Mouse (Mus musculus) layer of hippocampus, postnatal 25 days (tissue): ENCODE measurements around the gene Arl6ip4. TPM values are rescaled to one million over a fixed set of nuclear protein-coding genes. Genes with fewer than 3 reads are reported as not detected.

Source experiments
- DNase-seq, 2 experiments: peaks; one replicate each; pipeline ENCODE4 v3.0.0; 2022; ENCODE audit warnings: mixed read lengths in 2 of 2, low spot score in 1 of 2; ENCODE audit errors: extremely low spot score in 1 of 2
- total RNA-seq, 2 experiments: library from RNA; stranded (reverse); gene quantifications; 2 replicates each; pipeline ENCODE4 v1.2.3; 2021

Gene Arl6ip4
- total RNA-seq, 2 experiments from 2014 or later = 44.9 to 45.8 TPM

- DNase-seq = no peak
Measured at GRCm38 (mm10) chr5:124149028-124149427, 33.1 kb downstream of the Arl6ip4 start.

GRCm38 (mm10) chr5:124150895-124151294, 35.0 kb downstream of the Arl6ip4 start:
- no peak for DNase-seq

DNA sequence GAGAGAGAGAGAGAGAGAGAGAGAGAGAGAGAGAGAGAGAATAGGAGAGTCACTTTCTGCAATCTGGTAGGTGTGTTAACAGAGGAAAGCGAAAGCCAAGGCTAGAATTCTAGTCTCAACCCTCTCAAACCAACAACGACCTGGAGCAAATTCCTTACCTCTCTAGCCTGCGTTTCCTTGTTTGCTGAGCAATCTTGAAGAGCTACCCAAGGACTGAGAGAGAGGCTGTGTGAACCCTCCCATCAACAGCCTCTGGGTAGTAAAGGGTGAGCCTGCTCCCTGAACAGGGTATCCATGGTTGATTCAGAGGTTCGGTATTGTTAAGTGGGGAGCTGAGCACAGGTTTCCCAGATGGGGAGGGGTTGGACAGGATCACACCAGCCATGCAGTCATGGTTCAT, 36.8 kb downstream of the Arl6ip4 start:
- DNase-seq = no peak

DNA sequence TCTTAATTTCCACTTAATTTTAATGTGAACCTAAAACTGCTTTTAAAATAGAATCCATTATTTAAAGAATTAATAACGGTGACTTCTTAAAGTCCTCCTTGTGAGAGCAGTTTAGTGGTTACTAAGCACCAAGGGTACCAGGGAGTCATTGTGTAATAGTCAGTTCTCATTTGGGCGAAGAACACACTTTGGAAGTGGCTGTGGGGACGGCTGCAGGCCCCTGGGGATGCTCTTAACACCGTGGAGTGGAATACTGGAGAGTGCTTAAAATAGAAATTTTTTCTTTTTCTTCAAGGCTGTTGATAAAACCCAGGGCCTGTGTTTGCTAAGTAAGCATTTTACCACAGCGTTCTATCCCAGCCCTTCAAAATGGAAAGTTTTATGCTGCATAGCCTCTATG, 40.1 kb downstream of the Arl6ip4 start:
- DNase-seq = no peak

GRCm38 (mm10) chr5:124158305-124158704, 42.4 kb downstream of the Arl6ip4 start:
- DNase-seq = no peak

DNA sequence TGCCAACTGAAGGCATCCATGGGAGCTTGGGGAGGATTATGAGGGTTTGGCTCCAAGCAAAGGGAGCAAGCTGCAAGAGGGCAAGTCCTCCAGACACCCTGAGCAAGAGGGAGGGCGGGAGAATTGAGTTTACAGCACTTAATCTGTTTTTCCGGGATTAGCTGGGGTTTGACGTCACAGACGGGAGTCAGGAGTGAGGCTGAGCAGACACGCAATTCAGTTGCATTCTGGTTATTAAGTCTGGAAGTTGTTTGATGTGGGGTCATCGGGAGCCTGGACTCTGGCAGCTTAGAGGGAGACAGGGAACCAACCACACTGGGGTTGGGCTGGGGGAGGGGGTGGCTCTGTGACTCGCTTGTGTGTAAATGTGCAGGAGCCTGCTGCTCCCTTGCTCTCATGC, 43.6 kb downstream of the Arl6ip4 start:
- no peak for DNase-seq

GRCm38 (mm10) chr5:124161831-124162230, 45.9 kb downstream of the Arl6ip4 start:
- no peak for DNase-seq

DNA sequence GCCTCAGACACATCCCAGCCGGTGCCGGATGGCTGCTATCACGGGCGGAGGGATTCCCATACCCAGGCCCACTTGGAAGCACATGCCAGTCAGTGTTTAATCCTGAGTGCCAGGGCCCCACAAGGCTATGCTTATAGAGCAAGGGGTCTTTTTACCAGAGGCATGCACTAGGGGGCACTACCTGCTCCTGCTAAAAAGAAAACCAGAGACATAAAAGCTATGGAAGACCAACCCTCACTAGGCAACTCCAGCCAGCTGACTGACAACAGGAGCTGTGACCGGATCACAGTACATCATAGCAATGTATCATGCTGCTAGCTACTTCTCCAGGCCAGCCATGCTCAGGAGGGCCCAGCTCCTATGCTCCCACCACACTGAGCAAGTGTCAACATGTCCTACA, 46.7 kb downstream of the Arl6ip4 start:
- DNase-seq = peak in 1 of 2 experiments; percentile 67

GRCm38 (mm10) chr5:124163445-124163844, 47.6 kb downstream of the Arl6ip4 start:
- DNase-seq = no peak

DNA sequence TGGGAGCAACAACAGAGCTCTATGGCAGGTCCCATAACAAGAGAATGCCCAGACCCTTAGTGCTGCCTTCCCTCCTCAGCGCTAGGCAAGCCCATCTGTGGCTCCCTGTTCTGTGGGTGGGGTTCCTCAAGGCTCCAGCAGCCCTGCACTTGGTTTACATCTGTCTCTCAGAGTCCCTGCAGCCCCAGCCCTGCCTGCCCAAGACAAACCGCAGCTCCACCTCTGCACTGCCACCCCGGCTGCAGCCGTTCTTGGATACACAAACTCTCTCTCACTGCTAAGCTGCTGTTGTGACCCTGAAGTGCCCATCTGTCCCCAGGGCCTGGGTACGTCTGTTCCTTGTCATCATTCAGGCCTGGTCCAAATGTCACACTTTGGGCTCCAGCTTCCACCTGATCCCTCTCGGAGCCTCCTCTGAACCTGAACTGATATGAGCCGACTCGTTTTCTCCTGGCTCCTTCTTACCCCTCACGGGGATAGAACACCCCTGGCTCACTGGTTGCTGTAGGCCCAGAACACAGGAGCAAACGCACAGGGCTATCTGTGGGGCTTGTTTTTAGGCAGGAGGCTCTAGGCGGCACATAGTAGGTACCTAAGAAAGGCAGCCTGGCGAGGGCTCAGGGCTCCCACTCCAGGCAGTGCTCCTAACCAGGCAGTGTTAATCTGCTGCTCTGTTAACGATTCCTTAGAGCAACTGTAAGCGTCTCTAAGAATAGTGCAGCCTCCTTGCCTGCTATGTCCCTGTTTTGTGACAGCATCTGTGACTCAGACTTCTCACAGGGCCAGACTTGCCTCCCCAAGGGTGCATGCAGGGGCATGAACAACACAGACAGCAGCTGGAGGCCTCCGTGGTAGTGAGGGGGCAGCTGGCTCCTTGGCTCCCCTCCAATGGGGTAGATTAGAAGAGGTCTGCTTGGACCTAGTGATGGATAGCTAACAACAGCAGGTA, 50.0 kb downstream of the Arl6ip4 start:
- no peak for DNase-seq

- DNase-seq = no peak
Measured at GRCm38 (mm10) chr5:124166741-124167140, 50.9 kb downstream of the Arl6ip4 start.

- DNase-seq = no peak
Measured at GRCm38 (mm10) chr5:124167621-124168020, 51.7 kb downstream of the Arl6ip4 start.

Other genes with a start within 250 kb of the Arl6ip4 start
- gene Hcar1, start 236.1 kb upstream of the Arl6ip4 start, total RNA-seq = under 1 TPM; 0.61 to 0.74 TPM
- 10 to 100 TPM; 60.5 to 62.0 TPM for gene Denr, start 208.9 kb upstream of the Arl6ip4 start, total RNA-seq
- 1 to 10 TPM in 1 of 2 experiments, under 1 TPM in 1; 0.54 to 1.4 TPM for gene Gm43518, start 188.7 kb upstream of the Arl6ip4 start, total RNA-seq
- 1 to 10 TPM; 3.5 to 4.3 TPM for gene Ccdc62, start 185.4 kb upstream of the Arl6ip4 start, total RNA-seq
- gene Hip1r, start 142.5 kb upstream of the Arl6ip4 start, total RNA-seq = 10 to 100 TPM; 48.8 to 51.3 TPM
- 10 to 100 TPM; 41.2 to 47.2 TPM for gene Vps37b, start 83.8 kb upstream of the Arl6ip4 start, total RNA-seq
- gene Abcb9, start 20.3 kb upstream of the Arl6ip4 start, total RNA-seq = 10 to 100 TPM; 29.3 to 33.8 TPM
- 10 to 100 TPM; 33.9 to 35.0 TPM for gene Ogfod2, start 3.8 kb upstream of the Arl6ip4 start, total RNA-seq
- gene Pitpnm2, start 133.7 kb downstream of the Arl6ip4 start, total RNA-seq = 100 to 1,000 TPM; 255 to 312 TPM
- 10 to 100 TPM; 13.7 to 22.4 TPM for gene Mphosph9, start 211.9 kb downstream of the Arl6ip4 start, total RNA-seq
- 10 to 100 TPM; 13.4 to 16.9 TPM for gene 2810006K23Rik, start 212.0 kb downstream of the Arl6ip4 start, total RNA-seq
- gene Cdk2ap1, start 247.0 kb downstream of the Arl6ip4 start, total RNA-seq = 100 to 1,000 TPM in 1 of 2 experiments, 10 to 100 TPM in 1; 97.3 to 104 TPM